Mouse (Mus musculus) skeletal muscle tissue, postnatal 0 days (tissue): ENCODE results near the gene Ndufs2. TPM values are rescaled to one million over a fixed set of nuclear protein-coding genes. Genes with fewer than 3 reads are reported as not detected.

Source experiments
- polyA plus RNA-seq: library from polyadenylated mRNA; unstranded; fragments of >200 nt; fragmentation: Nextera tagmentation; extraction: Ambion mirVana; gene quantifications from 2 replicates; pipeline ENCODE4 v1.2.1, GENCODE M21; 2015

Gene Ndufs2
- polyA plus RNA-seq: 474 and 493 TPM in 2 replicates

GRCm38 (mm10) chr1:171250680-171251593 is at the start of gene Ndufs2:
Ndufs2 (minus strand) TSS chr1:171251388.

GRCm38 (mm10) chr1:171294298-171295062 is 43.3 kb upstream of the Ndufs2 start, which contains the start of gene Ufc1:
Ufc1 (minus strand) TSS chr1:171295024.

GRCm38 (mm10) chr1:171287136-171288081 is 36.2 kb upstream of the Ndufs2 start, which contains the start of gene Usp21:
Usp21 (minus strand) TSS chr1:171287991.

GRCm38 (mm10) chr1:171280916-171281527 is 29.8 kb upstream of the Ndufs2 start, which contains the start of gene Ppox:
Ppox (minus strand) TSS chr1:171281186.

GRCm38 (mm10) chr1:171269848-171270572 is 18.8 kb upstream of the Ndufs2 start, which contains the start of gene B4galt3:
B4galt3 (plus strand) TSS chr1:171270328.

GRCm38 (mm10) chr1:171249913-171250600 is 1.1 kb downstream of the Ndufs2 start, which contains the start of gene Adamts4:
Adamts4 (plus strand) TSS chr1:171250421.

GRCm38 (mm10) chr1:171234126-171234525 is 17.1 kb downstream of the Ndufs2 start, which contains the start of gene Fcer1g:
Fcer1g (minus strand) TSS chr1:171234365.

GRCm38 (mm10) chr1:171224857-171225256 is 26.3 kb downstream of the Ndufs2 start, which contains the start of gene Apoa2:
Apoa2 (plus strand) TSS chr1:171225054.

GRCm38 (mm10) chr1:171222238-171223155 is 28.7 kb downstream of the Ndufs2 start, which contains the start of gene Tomm40l:
Tomm40l (minus strand) TSS chr1:171222514.

GRCm38 (mm10) chr1:171213801-171214496 is 37.2 kb downstream of the Ndufs2 start, which contains the start of gene Nr1i3:
Nr1i3 (plus strand) TSS chr1:171213970.

GRCm38 (mm10) chr1:171195887-171196397 is 55.2 kb downstream of the Ndufs2 start, which contains the start of gene Pcp4l1:
Pcp4l1 (minus strand) TSS chr1:171196268.

Other genes with a start within 250 kb of the Ndufs2 start
- gene Fcgr4, start 232.5 kb downstream of the Ndufs2 start, polyA plus RNA-seq: 1.1 and 2.6 TPM in 2 replicates
- 26.2 and 43.7 TPM in 2 replicates for gene Fcgr3, start 186.5 kb downstream of the Ndufs2 start, polyA plus RNA-seq
- gene Cfap126, start 137.5 kb downstream of the Ndufs2 start, polyA plus RNA-seq: 1.7 and 1.8 TPM in 2 replicates
- gene Sdhc, start 100.8 kb downstream of the Ndufs2 start, polyA plus RNA-seq: 450 and 454 TPM in 2 replicates
- gene Mpz, start 100.7 kb downstream of the Ndufs2 start, polyA plus RNA-seq: 35.1 and 37.5 TPM in 2 replicates
- gene Pcp4l1, start 55.1 kb downstream of the Ndufs2 start, polyA plus RNA-seq: 4.4 and 6.3 TPM in 2 replicates
- 0.22 and 0.23 TPM in 2 replicates for gene Nr1i3, start 37.4 kb downstream of the Ndufs2 start, polyA plus RNA-seq
- gene Tomm40l, start 28.9 kb downstream of the Ndufs2 start, polyA plus RNA-seq: 25.0 and 27.9 TPM in 2 replicates
- 8.5 and 10.4 TPM in 2 replicates for gene Apoa2, start 26.3 kb downstream of the Ndufs2 start, polyA plus RNA-seq
- gene Fcer1g, start 17.0 kb downstream of the Ndufs2 start, polyA plus RNA-seq: 73.3 and 108 TPM in 2 replicates
- gene Adamts4, start 967 bp downstream of the Ndufs2 start, polyA plus RNA-seq: 6.3 and 7.5 TPM in 2 replicates
- 23.7 and 25.4 TPM in 2 replicates for gene B4galt3, start 18.9 kb upstream of the Ndufs2 start, polyA plus RNA-seq
- gene Ppox, start 29.8 kb upstream of the Ndufs2 start, polyA plus RNA-seq: 18.2 and 22.7 TPM in 2 replicates
- 23.7 and 24.2 TPM in 2 replicates for gene Usp21, start 36.6 kb upstream of the Ndufs2 start, polyA plus RNA-seq
- gene Ufc1, start 43.6 kb upstream of the Ndufs2 start, polyA plus RNA-seq: 77.6 and 87.2 TPM in 2 replicates
- 31.9 and 35.7 TPM in 2 replicates for gene Dedd, start 77.8 kb upstream of the Ndufs2 start, polyA plus RNA-seq
- gene Nit1, start 94.3 kb upstream of the Ndufs2 start, polyA plus RNA-seq: 27.6 and 32.2 TPM in 2 replicates
- gene Pfdn2, start 94.3 kb upstream of the Ndufs2 start, polyA plus RNA-seq: 98.8 and 101 TPM in 2 replicates
- gene Klhdc9, start 109.4 kb upstream of the Ndufs2 start, polyA plus RNA-seq: 1.3 and 1.7 TPM in 2 replicates
- 0.24 and 1.5 TPM in 2 replicates for gene Nectin4, start 118.7 kb upstream of the Ndufs2 start, polyA plus RNA-seq
- 1.8 and 2.5 TPM in 2 replicates for gene Arhgap30, start 137.6 kb upstream of the Ndufs2 start, polyA plus RNA-seq
- 34.2 and 34.8 TPM in 2 replicates for gene Usf1, start 159.9 kb upstream of the Ndufs2 start, polyA plus RNA-seq
- gene Tstd1, start 167.5 kb upstream of the Ndufs2 start, polyA plus RNA-seq: 1.1 and 1.5 TPM in 2 replicates
- 20.5 and 28.3 TPM in 2 replicates for gene F11r, start 186.1 kb upstream of the Ndufs2 start, polyA plus RNA-seq